Mouse (Mus musculus): ENCODE measurements around the gene Ccdc171. TPM values are rescaled to one million over a fixed set of nuclear protein-coding genes. Genes with fewer than 3 reads are reported as not detected.

The Ccdc171 gene
- polyA plus RNA-seq, 1 experiment from 2014 or later = 3.5 TPM

- no peak for ATAC-seq (ENCODE audit: insufficient read depth)
- whole genome bisulfite sequencing = 11% methylated on average over 2 of the region's 2 CpGs
- Histone ChIP-seq H3K4me2 (no peak overlapping the region), H3K27me3 (ENCODE audit: insufficient read depth, low read length) (no peaks in the 10 kb centered on the region), H3K36me3 (ENCODE audit: insufficient read depth) (no peaks in the 10 kb centered on the region), H3K27ac (ENCODE audit: low read depth) (no peak overlapping the region), H3K4me1 (ENCODE audit: insufficient read depth) (no peaks in the 10 kb centered on the region), H3K4me3 (ENCODE audit: low read depth, low read length) (no peak overlapping the region), H3K9me3 (ENCODE audit: low read depth, low read length) (no peaks in the 10 kb centered on the region), H3K9ac (no peak overlapping the region)
- TF ChIP-seq CTCF (IDR thresholded peaks at IDR 0.05; ENCODE audit: low read depth) = peak; percentile 65
- peak; percentile 60 for DNase-seq
Measured at GRCm38 (mm10) chr4:83725136-83725535, 199.8 kb downstream of the Ccdc171 start.

- Histone ChIP-seq H3K9me3 (ENCODE audit: low read depth, low read length) (no peaks in the 10 kb centered on the region), H3K4me1 (ENCODE audit: insufficient read depth) (no peaks in the 10 kb centered on the region), H3K4me2 (no peak overlapping the region), H3K4me3 (ENCODE audit: low read depth, low read length) (no peak overlapping the region), H3K36me3 (ENCODE audit: insufficient read depth) (no peaks in the 10 kb centered on the region), H3K27ac (ENCODE audit: low read depth) (no peak overlapping the region), H3K27me3 (ENCODE audit: insufficient read depth, low read length) (no peaks in the 10 kb centered on the region), H3K9ac (no peak overlapping the region)
- DNase-seq (no peak), ATAC-seq (ENCODE audit: insufficient read depth) (no peak)
- WGBS = 77% methylated on average over 9 of the region's 9 CpGs
- TF ChIP-seq CTCF (IDR thresholded peaks at IDR 0.05; ENCODE audit: low read depth) = no peak
Measured at GRCm38 (mm10) chr4:83739137-83739890, 214.0 kb downstream of the Ccdc171 start.

DNA sequence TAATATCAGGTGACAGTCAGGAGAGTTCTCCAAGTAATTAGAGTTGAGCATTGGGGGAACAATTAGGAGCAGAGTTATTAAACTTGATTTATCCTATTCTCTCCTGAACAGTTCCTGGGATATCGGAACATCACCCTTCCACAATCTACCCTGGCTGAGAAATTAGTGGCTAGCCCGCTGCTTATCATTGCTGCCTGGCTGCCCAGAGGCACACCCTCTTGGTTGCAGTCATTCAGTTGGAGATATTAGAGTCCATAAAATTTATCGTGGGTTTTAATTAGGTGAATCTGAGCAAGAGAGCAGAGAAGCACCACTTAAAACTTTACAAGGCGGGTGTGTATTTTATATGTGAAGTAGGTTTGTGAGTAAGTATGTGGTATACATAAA is 214.5 kb downstream of the Ccdc171 start:
- no peaks in the 10 kb centered on the region for H3K9me3 ChIP-seq (ENCODE audit: low read depth, low read length)
- no peak overlapping the region for H3K4me2 ChIP-seq
- no peaks in the 10 kb centered on the region for H3K36me3 ChIP-seq (ENCODE audit: insufficient read depth)
- no peaks in the 10 kb centered on the region for H3K27me3 ChIP-seq (ENCODE audit: insufficient read depth, low read length)
- DNase-seq (no peak), ATAC-seq (ENCODE audit: insufficient read depth) (no peak)
- no peak overlapping the region for H3K27ac ChIP-seq (ENCODE audit: low read depth)
- no peaks in the 10 kb centered on the region for H3K4me1 ChIP-seq (ENCODE audit: insufficient read depth)
- H3K4me3 ChIP-seq (ENCODE audit: low read depth, low read length) = no peak overlapping the region
- no peak for TF ChIP-seq CTCF (IDR thresholded peaks at IDR 0.05; ENCODE audit: low read depth)
- H3K9ac ChIP-seq = no peak overlapping the region
- 84% methylated on average over 4 of the region's 4 CpGs for WGBS

- no peak for DNase-seq
- Histone ChIP-seq H3K27ac (ENCODE audit: low read depth) (no peak overlapping the region), H3K4me2 (no peak overlapping the region), H3K36me3 (ENCODE audit: insufficient read depth) (no peaks in the 10 kb centered on the region), H3K9me3 (ENCODE audit: low read depth, low read length) (no peaks in the 10 kb centered on the region), H3K4me3 (ENCODE audit: low read depth, low read length) (no peak overlapping the region), H3K9ac (no peak overlapping the region), H3K27me3 (ENCODE audit: insufficient read depth, low read length) (no peaks in the 10 kb centered on the region), H3K4me1 (ENCODE audit: insufficient read depth) (no peaks in the 10 kb centered on the region)
- no peak for ATAC-seq (ENCODE audit: insufficient read depth)
- no peak for TF ChIP-seq CTCF (IDR thresholded peaks at IDR 0.05; ENCODE audit: low read depth)
- WGBS = 48% methylated on average over 12 of the region's 12 CpGs
Measured at GRCm38 (mm10) chr4:83742806-83743460, 217.6 kb downstream of the Ccdc171 start.

GRCm38 (mm10) chr4:83775136-83775535 is 249.8 kb downstream of the Ccdc171 start:
- Histone ChIP-seq H3K27me3 (ENCODE audit: insufficient read depth, low read length) (no peaks in the 10 kb centered on the region), H3K4me3 (ENCODE audit: low read depth, low read length) (no peak overlapping the region), H3K36me3 (ENCODE audit: insufficient read depth) (no peaks in the 10 kb centered on the region), H3K9ac (no peak overlapping the region), H3K9me3 (ENCODE audit: low read depth, low read length) (peaks cover 3% of the 10 kb centered on the region; the same call in 1 of the 2 replicates), H3K27ac (ENCODE audit: low read depth) (no peak overlapping the region), H3K4me1 (ENCODE audit: insufficient read depth) (no peaks in the 10 kb centered on the region), H3K4me2 (no peak overlapping the region)
- ATAC-seq (ENCODE audit: insufficient read depth) (no peak), DNase-seq (no peak)
- TF ChIP-seq CTCF (IDR thresholded peaks at IDR 0.05; ENCODE audit: low read depth) = no peak
- 91% methylated on average over 6 of the region's 6 CpGs for WGBS

DNA sequence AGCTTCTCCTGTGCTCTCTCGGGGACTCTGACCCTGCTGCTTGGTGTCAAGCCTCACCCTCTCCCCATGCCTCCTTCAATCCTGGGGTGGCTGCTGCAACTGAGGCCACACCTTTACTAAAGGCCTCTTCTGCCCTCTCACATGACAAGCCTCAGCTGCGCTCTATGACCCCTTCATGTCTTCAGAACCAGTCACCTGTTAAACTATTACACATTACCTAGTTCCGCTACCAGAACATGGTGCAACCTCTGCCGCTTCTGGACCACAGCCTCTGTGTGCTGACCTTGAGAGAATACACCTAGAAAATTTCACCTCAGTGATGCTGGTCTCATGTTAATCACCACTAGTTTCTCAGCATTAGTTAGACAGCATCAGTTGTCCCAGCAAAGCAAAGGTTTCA is 254.7 kb downstream of the Ccdc171 start:
- ATAC-seq (ENCODE audit: insufficient read depth) = no peak
- no peak for DNase-seq
- Histone ChIP-seq H3K9ac (no peak overlapping the region), H3K9me3 (ENCODE audit: low read depth, low read length) (0 out of 2 replicates have a peak, but pooled peaks cover 3% of the 10 kb centered on the region), H3K4me2 (no peak overlapping the region), H3K27me3 (ENCODE audit: insufficient read depth, low read length) (no peaks in the 10 kb centered on the region), H3K4me3 (ENCODE audit: low read depth, low read length) (no peak overlapping the region), H3K36me3 (ENCODE audit: insufficient read depth) (no peaks in the 10 kb centered on the region), H3K27ac (ENCODE audit: low read depth) (no peak overlapping the region), H3K4me1 (ENCODE audit: insufficient read depth) (no peaks in the 10 kb centered on the region)
- TF ChIP-seq CTCF (IDR thresholded peaks at IDR 0.05; ENCODE audit: low read depth) = no peak
- 91% methylated on average over 4 of the region's 4 CpGs for WGBS

DNA sequence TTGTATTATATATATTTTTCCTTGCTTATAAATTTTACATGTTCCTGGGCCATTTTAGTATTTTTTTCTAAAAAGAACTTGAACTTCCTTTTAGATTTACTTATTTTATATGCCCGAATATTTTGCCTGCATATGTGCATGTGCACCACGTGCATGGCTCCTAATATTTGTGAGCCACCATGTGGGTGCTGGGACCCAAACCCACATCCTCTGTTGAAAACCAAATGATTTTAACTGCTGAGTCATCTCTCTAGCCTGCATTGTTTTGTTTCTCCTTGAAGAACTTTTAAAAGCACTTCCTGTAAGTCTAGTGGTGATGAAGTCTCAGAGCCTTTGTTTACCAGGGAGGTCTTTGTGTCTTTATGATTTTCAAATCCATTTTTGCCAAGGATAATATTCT is 259.8 kb downstream of the Ccdc171 start:
- TF ChIP-seq CTCF (IDR thresholded peaks at IDR 0.05; ENCODE audit: low read depth) = no peak
- 86% methylated on average over 2 of the region's 2 CpGs for WGBS

More for the DNA sequence above, 259.8 kb downstream of the Ccdc171 start:
- Histone ChIP-seq H3K9me3 (ENCODE audit: low read depth, low read length) (no peaks in the 10 kb centered on the region), H3K4me3 (ENCODE audit: low read depth, low read length) (no peak overlapping the region), H3K9ac (no peak overlapping the region), H3K4me1 (ENCODE audit: insufficient read depth) (no peaks in the 10 kb centered on the region), H3K27ac (ENCODE audit: low read depth) (no peak overlapping the region), H3K27me3 (ENCODE audit: insufficient read depth, low read length) (no peaks in the 10 kb centered on the region), H3K4me2 (no peak overlapping the region), H3K36me3 (ENCODE audit: insufficient read depth) (no peaks in the 10 kb centered on the region)
- no peak for DNase-seq
- ATAC-seq (ENCODE audit: insufficient read depth) = no peak
